Mouse (Mus musculus): ENCODE measurements at regions not wholly inside any gene's neighbourhood (a gene's known extent, or its start where the extent isn't known, plus 50 kb on each side); places are given as distances from the start of the nearest gene placed in this dataset.

DNA sequence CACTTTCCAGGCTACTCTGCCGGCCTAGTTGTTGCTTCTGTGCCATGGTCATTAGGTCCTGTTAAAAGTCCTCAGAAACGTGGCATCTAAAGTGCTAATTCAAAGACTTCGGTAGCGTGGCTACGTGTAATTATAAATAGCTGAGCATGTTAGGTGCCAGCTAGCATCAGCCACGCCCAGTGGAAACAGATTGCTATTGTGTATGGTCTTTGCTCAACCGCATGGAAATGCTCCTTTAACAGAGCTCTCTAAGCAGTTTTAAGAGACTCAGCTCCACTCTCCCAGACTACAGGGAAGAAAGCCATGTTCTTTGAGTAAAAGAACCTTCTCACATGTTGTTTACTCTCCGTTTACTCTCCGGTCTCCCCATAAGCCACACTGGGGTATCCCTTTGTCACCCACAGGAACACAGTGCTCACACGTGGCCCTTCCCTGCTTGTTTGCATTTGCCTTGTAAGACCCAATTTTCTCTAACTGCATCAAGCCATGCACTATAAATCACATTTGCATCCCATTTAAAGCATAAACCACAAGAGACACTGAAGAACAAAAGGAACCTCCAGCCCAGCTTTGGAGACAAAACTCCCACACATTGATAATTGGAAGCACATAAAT, 311.7 kb downstream of the Fgf10 start:
- TF ChIP-seq CTCF (IDR thresholded peaks at IDR 0.05; ENCODE audit: low read depth) = no peak
- no peak for TF ChIP-seq EP300 (optimal IDR thresholded peaks at IDR 0.05)
